Mouse (Mus musculus): Measurements from ENCODE around the gene Grik4. TPM values are rescaled to one million over a fixed set of nuclear protein-coding genes. Genes with fewer than 3 reads are reported as not detected.

Grik4 gene
- polyA plus RNA-seq, 1 experiment from 2014 or later = 0.24 TPM

DNA sequence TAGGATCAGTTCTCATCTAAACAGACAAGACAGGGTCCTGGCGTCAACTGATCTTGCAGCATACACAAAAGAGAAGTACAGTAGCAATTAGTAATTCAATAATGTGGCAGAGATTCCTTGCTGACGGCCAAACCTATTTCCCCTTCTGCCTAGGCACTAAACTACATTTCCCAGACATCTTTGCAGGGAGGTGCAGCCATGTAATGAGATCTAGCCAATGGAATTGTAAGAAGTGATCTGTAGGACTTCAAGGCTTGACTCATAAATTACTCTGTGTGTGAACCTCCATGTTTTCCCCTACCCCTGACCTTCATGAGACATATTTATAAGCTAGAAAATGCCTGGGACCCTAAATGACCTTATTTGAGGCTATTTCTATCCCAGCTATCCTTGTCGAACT lies 296.7 kb downstream of the Grik4 start:
- H3K4me3 ChIP-seq (ENCODE audit: low read length) = no peak overlapping the region
- no peaks in the 10 kb centered on the region for H3K4me1 ChIP-seq (ENCODE audit: control insufficient read depth, insufficient read depth, low read length)
- H3K9ac ChIP-seq (ENCODE audit: low read length) = no peak overlapping the region
- H3K4me2 ChIP-seq (ENCODE audit: low read depth, low read length) = no peak overlapping the region
- no peaks in the 10 kb centered on the region for H3K9me3 ChIP-seq (replicated peaks; ENCODE audit: control insufficient read depth, low read length)
- H3K36me3 ChIP-seq (ENCODE audit: control insufficient read depth, insufficient read depth) = no peaks in the 10 kb centered on the region
- no peak for ATAC-seq (replicated peaks; ENCODE audit: extremely low read depth, insufficient read depth, low FRiP score)
- H3K27me3 ChIP-seq (ENCODE audit: control insufficient read depth, insufficient read depth, low read length) = peaks cover 8% of the 10 kb centered on the region
- 57% methylated on average over 3 of the region's 3 CpGs for WGBS
- no peak overlapping the region for H3K27ac ChIP-seq (ENCODE audit: low read length)

DNA sequence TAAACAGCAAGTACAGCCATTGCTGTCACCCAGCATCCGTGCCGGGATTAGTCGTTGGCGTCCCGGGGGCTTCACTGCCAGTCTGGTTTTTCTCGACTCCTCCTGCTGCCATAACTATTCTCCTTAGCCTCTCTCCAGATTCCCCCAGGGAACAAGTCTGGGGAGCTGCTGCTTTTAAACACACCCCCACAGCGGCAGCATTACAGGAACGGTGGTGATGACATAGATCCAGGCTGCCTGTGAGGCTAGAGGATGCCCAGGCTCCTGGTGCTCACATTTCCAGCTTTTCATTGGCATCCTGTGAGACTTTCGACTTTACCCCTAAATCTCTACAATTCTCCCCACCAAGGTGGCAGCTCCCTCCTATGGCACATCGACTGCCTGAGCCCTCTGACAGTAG lies 297.5 kb downstream of the Grik4 start:
- Histone ChIP-seq H3K27ac (ENCODE audit: low read length) (no peak overlapping the region), H3K4me1 (ENCODE audit: control insufficient read depth, insufficient read depth, low read length) (no peaks in the 10 kb centered on the region), H3K4me2 (ENCODE audit: low read depth, low read length) (no peak overlapping the region), H3K27me3 (ENCODE audit: control insufficient read depth, insufficient read depth, low read length) (peaks cover 8% of the 10 kb centered on the region), H3K9ac (ENCODE audit: low read length) (no peak overlapping the region), H3K4me3 (ENCODE audit: low read length) (no peak overlapping the region), H3K36me3 (ENCODE audit: control insufficient read depth, insufficient read depth) (no peaks in the 10 kb centered on the region), H3K9me3 (replicated peaks; ENCODE audit: control insufficient read depth, low read length) (no peaks in the 10 kb centered on the region)
- 59% methylated on average over 10 of the region's 10 CpGs for WGBS
- no peak for ATAC-seq (replicated peaks; ENCODE audit: extremely low read depth, insufficient read depth, low FRiP score)

DNA sequence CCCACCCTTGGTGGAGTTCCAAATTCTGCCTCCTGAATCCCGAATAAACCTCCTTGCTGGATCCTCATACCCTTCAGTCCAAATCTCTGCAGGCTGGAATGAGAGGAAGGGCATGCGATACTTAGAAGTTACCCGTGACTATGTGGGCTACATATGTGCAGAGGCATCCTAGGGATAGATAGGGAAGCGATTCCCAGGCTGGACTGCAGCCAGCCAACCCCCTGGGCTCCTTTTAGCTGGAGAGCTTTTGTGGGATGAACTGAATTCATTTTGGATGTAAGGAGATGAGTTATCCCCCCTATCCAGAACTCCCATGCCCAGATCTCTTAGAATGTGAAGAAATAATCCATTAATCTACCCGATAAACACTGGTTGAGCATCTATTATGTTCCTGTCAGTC lies 299.1 kb downstream of the Grik4 start:
- no peak for ATAC-seq (replicated peaks; ENCODE audit: extremely low read depth, insufficient read depth, low FRiP score)
- Histone ChIP-seq H3K9me3 (replicated peaks; ENCODE audit: control insufficient read depth, low read length) (no peaks in the 10 kb centered on the region), H3K4me3 (ENCODE audit: low read length) (no peak overlapping the region), H3K27me3 (ENCODE audit: control insufficient read depth, insufficient read depth, low read length) (peaks cover 8% of the 10 kb centered on the region), H3K9ac (ENCODE audit: low read length) (no peak overlapping the region), H3K4me2 (ENCODE audit: low read depth, low read length) (no peak overlapping the region), H3K4me1 (ENCODE audit: control insufficient read depth, insufficient read depth, low read length) (no peaks in the 10 kb centered on the region), H3K36me3 (ENCODE audit: control insufficient read depth, insufficient read depth) (no peaks in the 10 kb centered on the region), H3K27ac (ENCODE audit: low read length) (no peak overlapping the region)
- 83% methylated on average over 5 of the region's 5 CpGs for WGBS

GRCm38 (mm10) chr9:42642821-42643220 lies 301.5 kb downstream of the Grik4 start:
- Histone ChIP-seq H3K4me3 (ENCODE audit: low read length) (no peak overlapping the region), H3K4me1 (ENCODE audit: control insufficient read depth, insufficient read depth, low read length) (no peaks in the 10 kb centered on the region), H3K4me2 (ENCODE audit: low read depth, low read length) (no peak overlapping the region), H3K36me3 (ENCODE audit: control insufficient read depth, insufficient read depth) (no peaks in the 10 kb centered on the region), H3K9me3 (replicated peaks; ENCODE audit: control insufficient read depth, low read length) (no peaks in the 10 kb centered on the region), H3K27me3 (ENCODE audit: control insufficient read depth, insufficient read depth, low read length) (peaks cover 8% of the 10 kb centered on the region), H3K27ac (ENCODE audit: low read length) (no peak overlapping the region), H3K9ac (ENCODE audit: low read length) (no peak overlapping the region)
- ATAC-seq (replicated peaks; ENCODE audit: extremely low read depth, insufficient read depth, low FRiP score) = no peak
- 55% methylated on average over 5 of the region's 5 CpGs for WGBS

GRCm38 (mm10) chr9:42641550-42642117 lies 302.7 kb downstream of the Grik4 start:
- no peaks in the 10 kb centered on the region for H3K36me3 ChIP-seq (ENCODE audit: control insufficient read depth, insufficient read depth)
- ATAC-seq (replicated peaks; ENCODE audit: extremely low read depth, insufficient read depth, low FRiP score) = no peak
- no peaks in the 10 kb centered on the region for H3K4me1 ChIP-seq (ENCODE audit: control insufficient read depth, insufficient read depth, low read length)
- H3K27ac ChIP-seq (ENCODE audit: low read length) = no peak overlapping the region
- H3K4me2 ChIP-seq (ENCODE audit: low read depth, low read length) = no peak overlapping the region
- no peak overlapping the region for H3K4me3 ChIP-seq (ENCODE audit: low read length)
- 69% methylated on average over 11 of the region's 11 CpGs for WGBS
- no peaks in the 10 kb centered on the region for H3K9me3 ChIP-seq (replicated peaks; ENCODE audit: control insufficient read depth, low read length)
- H3K9ac ChIP-seq (ENCODE audit: low read length) = no peak overlapping the region
- H3K27me3 ChIP-seq (ENCODE audit: control insufficient read depth, insufficient read depth, low read length) = peaks cover 4% of the 10 kb centered on the region

DNA sequence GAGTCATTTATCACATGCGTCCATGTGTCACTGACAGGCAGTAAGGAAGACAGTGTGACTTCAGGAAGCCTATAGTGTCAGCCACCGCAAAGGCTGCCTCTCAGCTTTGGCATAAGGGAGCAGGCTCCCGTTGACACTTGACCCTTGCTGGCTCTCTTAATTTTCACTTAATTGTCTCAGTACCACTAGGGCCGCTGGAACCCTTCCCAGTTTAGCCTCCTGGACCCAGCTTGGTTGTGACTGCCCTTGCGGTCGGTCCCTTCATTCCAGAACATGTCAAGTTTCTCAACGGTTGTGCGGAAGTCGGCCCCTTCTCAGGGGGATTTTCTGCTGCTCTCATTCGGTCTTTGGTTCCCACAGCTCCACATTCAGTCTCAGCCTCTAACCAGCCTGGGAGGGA lies 307.8 kb downstream of the Grik4 start:
- no peak overlapping the region for H3K4me2 ChIP-seq (ENCODE audit: low read depth, low read length)
- no peak for ATAC-seq (replicated peaks; ENCODE audit: extremely low read depth, insufficient read depth, low FRiP score)

DNA sequence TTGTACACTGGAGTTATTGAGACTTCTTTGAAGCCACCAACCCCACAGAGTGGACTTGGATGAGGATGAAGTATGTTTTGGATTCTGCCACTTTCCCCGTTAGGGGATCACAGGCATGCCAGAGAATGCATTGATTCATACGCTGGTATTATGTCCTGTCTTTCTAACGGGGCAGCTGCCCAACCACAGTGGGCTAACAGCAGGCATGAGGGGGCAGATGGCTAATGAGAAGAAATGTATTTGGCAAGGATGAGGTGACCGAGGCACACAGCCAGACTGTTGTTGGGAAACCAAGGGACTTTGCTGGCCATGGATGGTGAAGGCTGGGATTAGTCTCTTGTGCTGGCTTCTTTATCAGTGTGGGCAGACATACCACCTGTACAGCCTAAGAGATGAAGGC lies 312.8 kb downstream of the Grik4 start:
- H3K9me3 ChIP-seq (replicated peaks; ENCODE audit: control insufficient read depth, low read length) = no peaks in the 10 kb centered on the region
- 82% methylated on average over 4 of the region's 4 CpGs for WGBS
- H3K27me3 ChIP-seq (ENCODE audit: control insufficient read depth, insufficient read depth, low read length) = 0 out of 2 replicates have a peak, but pooled peaks cover 2% of the 10 kb centered on the region
- H3K4me1 ChIP-seq (ENCODE audit: control insufficient read depth, insufficient read depth, low read length) = no peaks in the 10 kb centered on the region
- no peak overlapping the region for H3K4me3 ChIP-seq (ENCODE audit: low read length)
- no peak overlapping the region for H3K9ac ChIP-seq (ENCODE audit: low read length)
- ATAC-seq (replicated peaks; ENCODE audit: extremely low read depth, insufficient read depth, low FRiP score) = no peak
- H3K36me3 ChIP-seq (ENCODE audit: control insufficient read depth, insufficient read depth) = no peaks in the 10 kb centered on the region
- no peak overlapping the region for H3K4me2 ChIP-seq (ENCODE audit: low read depth, low read length)
- H3K27ac ChIP-seq (ENCODE audit: low read length) = no peak overlapping the region

More for the DNA sequence above, 307.8 kb downstream of the Grik4 start:
- no peaks in the 10 kb centered on the region for H3K4me1 ChIP-seq (ENCODE audit: control insufficient read depth, insufficient read depth, low read length)
- H3K36me3 ChIP-seq (ENCODE audit: control insufficient read depth, insufficient read depth) = no peaks in the 10 kb centered on the region
- H3K27me3 ChIP-seq (ENCODE audit: control insufficient read depth, insufficient read depth, low read length) = 0 out of 2 replicates have a peak, but pooled peaks cover 2% of the 10 kb centered on the region
- 63% methylated on average over 10 of the region's 10 CpGs for WGBS
- H3K4me3 ChIP-seq (ENCODE audit: low read length) = no peak overlapping the region
- H3K9ac ChIP-seq (ENCODE audit: low read length) = no peak overlapping the region
- H3K27ac ChIP-seq (ENCODE audit: low read length) = no peak overlapping the region
- no peaks in the 10 kb centered on the region for H3K9me3 ChIP-seq (replicated peaks; ENCODE audit: control insufficient read depth, low read length)

- no peak overlapping the region for H3K4me3 ChIP-seq (ENCODE audit: low read length)
- H3K27me3 ChIP-seq (ENCODE audit: control insufficient read depth, insufficient read depth, low read length) = no peaks in the 10 kb centered on the region
- H3K27ac ChIP-seq (ENCODE audit: low read length) = no peak overlapping the region
- WGBS = 13% methylated on average over 6 of the region's 6 CpGs
- H3K4me2 ChIP-seq (ENCODE audit: low read depth, low read length) = no peak overlapping the region
- no peaks in the 10 kb centered on the region for H3K4me1 ChIP-seq (ENCODE audit: control insufficient read depth, insufficient read depth, low read length)
- ATAC-seq (replicated peaks; ENCODE audit: extremely low read depth, insufficient read depth, low FRiP score) = no peak
- H3K9me3 ChIP-seq (replicated peaks; ENCODE audit: control insufficient read depth, low read length) = no peaks in the 10 kb centered on the region
- H3K36me3 ChIP-seq (ENCODE audit: control insufficient read depth, insufficient read depth) = no peaks in the 10 kb centered on the region
- H3K9ac ChIP-seq (ENCODE audit: low read length) = no peak overlapping the region
Observed at GRCm38 (mm10) chr9:42627634-42628033, 316.7 kb downstream of the Grik4 start.

- H3K27me3 ChIP-seq (ENCODE audit: control insufficient read depth, insufficient read depth, low read length) = no peaks in the 10 kb centered on the region; the same call in 1 of the 2 replicates
- 64% methylated on average over 8 of the region's 8 CpGs for WGBS
Observed at GRCm38 (mm10) chr9:42627146-42627545, 317.1 kb downstream of the Grik4 start.

More at GRCm38 (mm10) chr9:42627146-42627545, 317.1 kb downstream of the Grik4 start:
- Histone ChIP-seq H3K9me3 (replicated peaks; ENCODE audit: control insufficient read depth, low read length) (no peaks in the 10 kb centered on the region), H3K4me2 (ENCODE audit: low read depth, low read length) (no peak overlapping the region), H3K4me3 (ENCODE audit: low read length) (no peak overlapping the region), H3K27ac (ENCODE audit: low read length) (no peak overlapping the region), H3K36me3 (ENCODE audit: control insufficient read depth, insufficient read depth) (no peaks in the 10 kb centered on the region), H3K9ac (ENCODE audit: low read length) (no peak overlapping the region), H3K4me1 (ENCODE audit: control insufficient read depth, insufficient read depth, low read length) (no peaks in the 10 kb centered on the region)
- ATAC-seq (replicated peaks; ENCODE audit: extremely low read depth, insufficient read depth, low FRiP score) = no peak
